Comparison of ENCODE assay signal across 8 mouse cellular contexts in genomic region chr15:79347845-79348506, GRCm38 (mm10). TPM values are rescaled to one million over a fixed set of nuclear protein-coding genes. Genes with fewer than 3 reads are reported as not detected.
A peak's percentile ranks its signal among the peaks of the same experiment; 100 is the strongest.
DNase-seq lines count a peak whose midpoint lies in the region; ATAC-seq and TF ChIP-seq lines count a peak whose summit lies in the region.

No protein-coding gene starts in this region.

- no peaks in the 10 kb centered on the region for H3K9me3 ChIP-seq in hindbrain, embryonic 15.5 days
- no peaks in the 10 kb centered on the region for H3K9me3 ChIP-seq in midbrain, postnatal 0 days (ENCODE audit: low read length)

- intact Hi-C loops in left cerebral cortex, postnatal 36 days (cut with DNase I), result no loop called here
- intact Hi-C loops in gastrocnemius, adult 2 months (cut with DNase I), result no loop called here

- peaks cover 12% of the 10 kb centered on the region; the same call in 1 of the 2 replicates for H3K27me3 ChIP-seq in hindbrain, embryonic 15.5 days
- no peaks in the 10 kb centered on the region for H3K27me3 ChIP-seq in liver, adult 2 months (ENCODE audit: control insufficient read depth, insufficient read depth, low read length)
- H3K27me3 ChIP-seq in midbrain, postnatal 0 days (ENCODE audit: insufficient read depth, low read length), result 0 out of 2 replicates have a peak, but pooled peaks cover 6% of the 10 kb centered on the region

- H3K79me2 ChIP-seq in liver, adult 2 months (ENCODE audit: control insufficient read depth, insufficient read depth, low read length), result peaks cover 11% of the 10 kb centered on the region

- peak overlapping the region; percentile 95 for H3K4me2 ChIP-seq in hindbrain, embryonic 15.5 days
- H3K4me2 ChIP-seq in midbrain, postnatal 0 days (ENCODE audit: low read depth, low read length, poor library complexity, severe bottlenecking), result peak overlapping the region; percentile 93

- peaks cover 10% of the 10 kb centered on the region for H3K4me1 ChIP-seq in brown adipose tissue, adult 24 weeks (ENCODE audit: control insufficient read depth, insufficient read depth, insufficient read length, low read length)
- peaks cover 15% of the 10 kb centered on the region for H3K4me1 ChIP-seq in hindbrain, embryonic 15.5 days (replicated peaks)
- peaks cover 21% of the 10 kb centered on the region for H3K4me1 ChIP-seq in liver, adult 2 months (ENCODE audit: control insufficient read depth, insufficient read depth, low read length)
- H3K4me1 ChIP-seq in midbrain, postnatal 0 days (ENCODE audit: insufficient read depth, low read length), result no peaks in the 10 kb centered on the region

- H3K27ac ChIP-seq in brown adipose tissue, adult 24 weeks (replicated peaks; ENCODE audit: low read depth, low read length), result peak overlapping the region; percentile 77
- peak overlapping the region; percentile 95 for H3K27ac ChIP-seq in gastrocnemius, adult 2 months
- H3K27ac ChIP-seq in hindbrain, embryonic 15.5 days (replicated peaks), result peak overlapping the region; percentile 76
- H3K27ac ChIP-seq in liver, adult 2 months (replicated peaks; ENCODE audit: insufficient read depth, low read depth, low read length), result peak overlapping the region; percentile 77
- H3K27ac ChIP-seq in midbrain, postnatal 0 days (ENCODE audit: low read depth, low read length), result peak overlapping the region; percentile 55

- ATAC-seq in hindbrain, embryonic 15.5 days (ENCODE audit: low FRiP score, low read depth), result peak; percentile 63
- peak; percentile 69 for ATAC-seq in midbrain, postnatal 0 days (ENCODE audit: low FRiP score)

- peak overlapping the region; percentile 85 for H3K4me3 ChIP-seq in brown adipose tissue, adult 24 weeks (ENCODE audit: insufficient read depth, low read depth, low read length)
- H3K4me3 ChIP-seq in gastrocnemius, adult 2 months, result peak overlapping the region; percentile 95
- peak overlapping the region; percentile 73 for H3K4me3 ChIP-seq in hindbrain, embryonic 15.5 days
- H3K4me3 ChIP-seq in liver, adult 2 months (ENCODE audit: insufficient read depth, low read depth, low read length), result peak overlapping the region; percentile 68
- H3K4me3 ChIP-seq in midbrain, postnatal 0 days (ENCODE audit: low read depth, low read length), result peak overlapping the region; percentile 69

- TF ChIP-seq POLR2A in liver, adult 2 months (IDR thresholded peaks at IDR 0.05; ENCODE audit: extremely low read depth, insufficient read depth, low read length), result no peak

- H3K9ac ChIP-seq in hindbrain, embryonic 15.5 days, result peak overlapping the region; percentile 61
- peak overlapping the region; percentile 88 for H3K9ac ChIP-seq in liver, adult 2 months (ENCODE audit: low read depth, low read length)
- peak overlapping the region; percentile 66 for H3K9ac ChIP-seq in midbrain, postnatal 0 days (replicated peaks; ENCODE audit: low read length, poor library complexity, severe bottlenecking)

- peak; percentile 25 to 36 for DNase-seq in left cerebral cortex, postnatal 36 days (ENCODE audit: low spot score in 2 of 2)
- DNase-seq in left cerebral cortex, adult 11 months (ENCODE audit: low spot score), result no peak
- peak; percentile 86 for DNase-seq in gastrocnemius, adult 2 months
- DNase-seq in liver, adult 2 months (ENCODE audit: extremely low read depth, low read depth, low spot score), result peak; percentile 75
- DNase-seq in midbrain, postnatal 0 days (ENCODE audit: low spot score), result peak; percentile 54
- peak; percentile 71 to 81 for DNase-seq in thymus, adult 18-20 months

- WGBS in hindbrain, embryonic 15.5 days, result 1% methylated on average over 44 of the region's 46 CpGs
- WGBS in liver, adult 2 months, result under 1% methylated on average over 35 of the region's 46 CpGs
- under 1% methylated on average over 33 of the region's 46 CpGs for WGBS in midbrain, postnatal 0 days

- no peaks in the 10 kb centered on the region for H3K36me3 ChIP-seq in hindbrain, embryonic 15.5 days
- no peaks in the 10 kb centered on the region for H3K36me3 ChIP-seq in liver, adult 2 months (ENCODE audit: control insufficient read depth, insufficient read depth, low read length)
- H3K36me3 ChIP-seq in midbrain, postnatal 0 days (ENCODE audit: insufficient read depth, low read length), result no peaks in the 10 kb centered on the region

- TF ChIP-seq CTCF in gastrocnemius, adult 2 months (IDR thresholded peaks at IDR 0.05), result peak; percentile 54
- peak; percentile 68 for TF ChIP-seq CTCF in liver, adult 2 months (IDR thresholded peaks at IDR 0.05; ENCODE audit: low read depth, low read length)
- peak; percentile 51 for TF ChIP-seq CTCF in midbrain, postnatal 0 days (IDR thresholded peaks at IDR 0.05)

RNA-seq across cellular contexts. Expression of gene Maff, which starts 1.6 kb away (rescaled TPM):
- total RNA-seq in left cerebral cortex, postnatal 36 days (2021), result 1 to 10 TPM; 1.6 to 2.0 TPM
- 9.8 and 11.4 TPM in 2 replicates for polyA plus RNA-seq in brown adipose tissue, adult 24 weeks (2012; ENCODE audit: insufficient read depth, insufficient read length, missing spikeins)
- total RNA-seq in gastrocnemius, adult 2 months (2021), result 1 to 10 TPM; 4.0 to 8.8 TPM
- polyA plus RNA-seq in hindbrain, embryonic 15.5 days (2015; fragmentation: Nextera tagmentation; extraction: Ambion mirVana), result 1.00 and 1.0 TPM in 2 replicates
- total RNA-seq in liver, adult 2 months (2014; rRNA removed), result 8.5 and 10.8 TPM in 2 replicates
- polyA plus RNA-seq in liver, adult 2 months (2012; rRNA removed), result 0.75 and 0.89 TPM in 2 replicates
- total RNA-seq in midbrain, postnatal 0 days (2014; rRNA removed), result 4.0 and 5.4 TPM in 2 replicates
- 0.93 and 1.2 TPM in 2 replicates for polyA plus RNA-seq in midbrain, postnatal 0 days (2015; fragmentation: Nextera tagmentation; extraction: Ambion mirVana)

RNA-seq across cellular contexts. Expression of gene Pla2g6, which starts 19.8 kb away (rescaled TPM):
- 10 to 100 TPM; 21.7 to 25.9 TPM for total RNA-seq in left cerebral cortex, postnatal 36 days (2021)
- 11.6 and 13.4 TPM in 2 replicates for polyA plus RNA-seq in brown adipose tissue, adult 24 weeks (2012; ENCODE audit: insufficient read depth, insufficient read length, missing spikeins)
- total RNA-seq in gastrocnemius, adult 2 months (2021), result 10 to 100 TPM; 19.4 to 20.1 TPM
- polyA plus RNA-seq in hindbrain, embryonic 15.5 days (2015; fragmentation: Nextera tagmentation; extraction: Ambion mirVana), result 27.1 and 32.5 TPM in 2 replicates
- 16.3 and 29.3 TPM in 2 replicates for total RNA-seq in liver, adult 2 months (2014; rRNA removed)
- polyA plus RNA-seq in liver, adult 2 months (2012; rRNA removed), result 24.5 and 25.1 TPM in 2 replicates
- 26.8 and 35.3 TPM in 2 replicates for total RNA-seq in midbrain, postnatal 0 days (2014; rRNA removed)
- 14.5 and 17.6 TPM in 2 replicates for polyA plus RNA-seq in midbrain, postnatal 0 days (2015; fragmentation: Nextera tagmentation; extraction: Ambion mirVana)

RNA-seq across cellular contexts. Expression of gene Tmem184b, which starts 55.4 kb away (rescaled TPM):
- 10 to 100 TPM; 67.6 to 73.5 TPM for total RNA-seq in left cerebral cortex, postnatal 36 days (2021)
- polyA plus RNA-seq in brown adipose tissue, adult 24 weeks (2012; ENCODE audit: insufficient read depth, insufficient read length, missing spikeins), result 60.3 and 71.0 TPM in 2 replicates
- 10 to 100 TPM; 26.1 to 36.7 TPM for total RNA-seq in gastrocnemius, adult 2 months (2021)
- 45.7 and 51.6 TPM in 2 replicates for polyA plus RNA-seq in hindbrain, embryonic 15.5 days (2015; fragmentation: Nextera tagmentation; extraction: Ambion mirVana)
- 6.0 and 10.1 TPM in 2 replicates for total RNA-seq in liver, adult 2 months (2014; rRNA removed)
- polyA plus RNA-seq in liver, adult 2 months (2012; rRNA removed), result 46.8 and 48.7 TPM in 2 replicates
- 54.9 and 75.7 TPM in 2 replicates for total RNA-seq in midbrain, postnatal 0 days (2014; rRNA removed)
- 30.1 and 33.3 TPM in 2 replicates for polyA plus RNA-seq in midbrain, postnatal 0 days (2015; fragmentation: Nextera tagmentation; extraction: Ambion mirVana)
